Mouse (Mus musculus) liver, postnatal 0 days (tissue): ENCODE results near the gene Fbxo34. TPM values are rescaled to one million over a fixed set of nuclear protein-coding genes. Genes with fewer than 3 reads are reported as not detected.
A peak's percentile ranks its signal among the peaks of the same experiment; 100 is the strongest.

Source experiments
- ATAC-seq: fragments of 200-750 bp; cut with Nextera tagmentation; 2 replicates; pipeline ENCODE4 v1.8.0; 2017; ENCODE audit warnings: mild to moderate bottlenecking, moderate library complexity
- DNase-seq: peaks from one replicate; pipeline ENCODE4 v3.0.0-alpha.2; 2016
- H3K27ac ChIP-seq: fragments of 300-500 bp; sonication (generic); 2 replicates; pipeline ENCODE4 v1.5.1; 2014; ENCODE audit warnings: antibody characterized with exemption, moderate library complexity, mild to moderate bottlenecking, low read depth
- H3K27me3 ChIP-seq: fragments of 300-500 bp; sonication (generic); 2 replicates; pipeline ENCODE4 v1.6.1; 2014; ENCODE audit warnings: low read length, control low read depth, mixed read lengths; ENCODE audit not compliant: insufficient read depth
- H3K36me3 ChIP-seq: fragments of 300-500 bp; sonication (generic); replicated peaks from 2 replicates; pipeline ENCODE4 v1.6.1; 2014; ENCODE audit warnings: mild to moderate bottlenecking, control low read depth, low read length, moderate library complexity, mixed read lengths; ENCODE audit not compliant: insufficient read depth
- H3K4me1 ChIP-seq: fragments of 300-500 bp; sonication (generic); 2 replicates; pipeline ENCODE4 v1.6.1; 2014; ENCODE audit warnings: antibody characterized with exemption, mild to moderate bottlenecking, control low read depth; ENCODE audit not compliant: insufficient read depth
- H3K4me2 ChIP-seq: fragments of 300-500 bp; sonication (generic); 2 replicates; pipeline ENCODE4 v1.6.1; 2014; ENCODE audit warnings: low read depth, mild to moderate bottlenecking, low read length, moderate library complexity, mixed read lengths
- H3K4me3 ChIP-seq: fragments of 300-500 bp; sonication (generic); 2 replicates; pipeline ENCODE4 v1.5.1; 2014; ENCODE audit warnings: low read depth, low read length
- H3K9ac ChIP-seq: fragments of 300-500 bp; sonication (generic); replicated peaks from 2 replicates; pipeline ENCODE4 v1.6.1; 2014; ENCODE audit warnings: mild to moderate bottlenecking, moderate library complexity
- H3K9me3 ChIP-seq: fragments of 300-500 bp; sonication (generic); 2 replicates; pipeline ENCODE4 v1.6.1; 2016; ENCODE audit warnings: mild to moderate bottlenecking, control low read depth, low read length, mixed read lengths
- CTCF ChIP-seq: sonication (generic); IDR thresholded peaks from 2 replicates; pipeline ENCODE4 v1.5.1; 2016; ENCODE audit warnings: antibody characterized with exemption, low read depth
- EP300 ChIP-seq: IDR thresholded peaks from 2 replicates; pipeline ENCODE4 v1.6.1; 2016; ENCODE audit warnings: antibody characterized with exemption, low read depth, mild to moderate bottlenecking
- WGBS: fragments of 180-500 bp; shearing (Covaris S2); extraction: QIAGEN DNeasy Blood & Tissue Kit; methylation state at CpG from one replicate; pipeline ENCODE4 v1.1.7; 2014; ENCODE audit not compliant: insufficient replicate concordance; 5-methylcytosine and 5-hydroxymethylcytosine counted together
- polyA plus RNA-seq: library from polyadenylated mRNA; unstranded; fragments of >200 nt; fragmentation: Nextera tagmentation; extraction: Ambion mirVana; gene quantifications from 2 replicates; pipeline ENCODE4 v1.2.1, GENCODE M21; 2015

Gene Fbxo34
- polyA plus RNA-seq, 1 experiment from 2014 or later, result 22.1 TPM

DNA sequence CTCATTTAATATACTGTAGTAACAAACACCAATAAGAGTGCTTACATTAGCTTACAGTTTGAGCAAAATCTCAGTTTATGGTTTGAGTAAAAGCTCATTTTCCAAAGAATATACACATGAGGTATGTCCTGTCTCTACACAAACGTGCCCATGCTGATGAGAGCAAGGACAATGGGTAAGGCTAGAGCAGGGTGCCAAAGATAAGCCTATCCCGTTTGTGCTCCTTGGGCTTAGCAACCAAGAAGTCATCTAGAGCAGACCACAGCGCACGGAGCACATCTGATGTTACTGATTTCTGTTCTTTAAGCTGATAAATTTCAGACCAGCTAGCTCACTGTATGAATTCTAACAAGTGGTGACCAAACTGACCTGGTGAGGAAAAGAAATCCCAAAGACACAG is 94.7 kb downstream of the Fbxo34 start:
- no peak overlapping the region; the same call in 1 of the 2 replicates for H3K4me2 ChIP-seq
- H3K9me3 ChIP-seq, result no peaks in the 10 kb centered on the region
- H3K36me3 ChIP-seq, result peaks cover 64% of the 10 kb centered on the region
- no peak for TF ChIP-seq CTCF
- TF ChIP-seq EP300, result peak; percentile 34; the same call in 1 of the 2 replicates
- H3K9ac ChIP-seq, result no peak overlapping the region
- no peak overlapping the region for H3K4me3 ChIP-seq
- peak overlapping the region; percentile 19; the same call in 1 of the 2 replicates for H3K27ac ChIP-seq
- no peak for DNase-seq
- ATAC-seq, result peak; percentile 57
- peaks cover 4% of the 10 kb centered on the region; the same call in 1 of the 2 replicates for H3K4me1 ChIP-seq
- H3K27me3 ChIP-seq, result no peaks in the 10 kb centered on the region
- WGBS, result 55% methylated on average over 4 of the region's 4 CpGs

DNA sequence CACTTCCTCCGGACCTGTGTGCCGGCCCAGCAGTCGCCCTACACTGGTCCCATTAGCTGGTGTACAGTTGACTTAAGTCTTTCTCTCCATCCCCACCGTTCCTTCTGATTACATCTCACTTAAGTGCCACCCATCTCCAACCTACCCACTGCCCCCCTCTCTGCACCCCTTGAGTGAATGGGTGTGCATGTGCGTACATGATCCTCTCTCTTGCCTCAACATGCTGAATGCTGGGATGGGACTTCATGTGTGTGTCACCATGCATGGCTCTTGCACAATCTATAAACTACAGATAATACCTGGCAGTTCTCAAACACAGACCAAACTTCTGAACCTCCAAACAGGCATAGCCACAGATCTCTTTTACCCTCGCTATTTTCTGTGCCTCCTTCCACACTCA is 101.4 kb downstream of the Fbxo34 start:
- TF ChIP-seq EP300 (no peak), CTCF (no peak)
- 86% methylated on average over 6 of the region's 6 CpGs for WGBS
- Histone ChIP-seq H3K27ac (no peak overlapping the region), H3K4me3 (no peak overlapping the region), H3K4me1 (no peaks in the 10 kb centered on the region), H3K9ac (no peak overlapping the region), H3K4me2 (no peak overlapping the region), H3K9me3 (no peaks in the 10 kb centered on the region), H3K27me3 (no peaks in the 10 kb centered on the region), H3K36me3 (peaks cover 51% of the 10 kb centered on the region)
- DNase-seq, result no peak
- peak; percentile 19; the same call in 1 of the 2 replicates for ATAC-seq

DNA sequence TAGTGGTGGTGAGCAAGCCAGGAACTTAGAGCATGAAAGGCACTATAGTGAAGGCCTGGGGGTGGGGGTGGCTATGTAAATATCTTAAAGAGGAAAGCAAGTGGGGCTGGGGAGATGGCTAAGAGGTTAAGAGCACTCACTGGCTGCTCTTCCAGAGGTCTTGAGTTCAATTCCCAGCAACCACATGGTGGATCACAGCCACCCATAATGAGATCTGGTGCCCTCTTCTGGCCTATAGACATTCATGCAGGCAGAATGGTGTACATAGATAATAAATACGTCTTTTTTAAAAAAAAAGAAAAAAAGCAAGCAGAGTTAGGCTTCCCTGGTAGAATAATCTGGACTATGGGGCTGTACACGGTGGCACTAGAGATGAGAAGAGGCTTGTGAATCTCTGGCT is 103.2 kb downstream of the Fbxo34 start:
- H3K27me3 ChIP-seq, result no peaks in the 10 kb centered on the region
- WGBS, result 88% methylated on average over 2 of the region's 2 CpGs
- peaks cover 35% of the 10 kb centered on the region for H3K36me3 ChIP-seq
- no peak overlapping the region for H3K9ac ChIP-seq
- H3K27ac ChIP-seq, result no peak overlapping the region
- H3K4me3 ChIP-seq, result no peak overlapping the region
- ATAC-seq (no peak), DNase-seq (no peak)
- no peak overlapping the region for H3K4me2 ChIP-seq
- no peaks in the 10 kb centered on the region for H3K9me3 ChIP-seq
- H3K4me1 ChIP-seq, result no peaks in the 10 kb centered on the region
- no peak for TF ChIP-seq EP300
- peak; percentile 50 for TF ChIP-seq CTCF

DNA sequence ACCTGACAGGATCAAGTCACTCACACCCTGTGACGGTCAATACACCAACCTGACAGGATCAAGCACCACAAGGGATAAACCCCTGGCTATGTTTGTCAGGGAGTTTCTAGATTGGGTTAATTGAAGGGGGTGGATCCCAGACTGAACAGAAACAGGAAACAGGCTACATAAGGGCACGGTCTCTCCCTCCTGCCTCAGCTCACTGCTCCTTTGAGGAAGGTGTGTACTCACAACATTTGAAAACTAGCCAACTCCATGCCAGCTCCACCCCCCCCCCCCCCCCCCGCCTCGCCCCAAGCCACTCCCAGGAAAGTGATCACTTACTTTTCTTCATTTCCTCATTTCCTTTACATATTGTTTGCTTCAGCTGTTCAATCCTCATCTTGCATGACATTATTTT is 104.0 kb downstream of the Fbxo34 start:
- DNase-seq (no peak), ATAC-seq (no peak)
- H3K27me3 ChIP-seq, result no peaks in the 10 kb centered on the region
- no peak overlapping the region for H3K4me3 ChIP-seq
- H3K9me3 ChIP-seq, result no peaks in the 10 kb centered on the region
- no peak overlapping the region for H3K27ac ChIP-seq
- no peak overlapping the region for H3K4me2 ChIP-seq
- no peaks in the 10 kb centered on the region for H3K4me1 ChIP-seq
- WGBS, result 76% methylated on average over 3 of the region's 4 CpGs
- peaks cover 26% of the 10 kb centered on the region for H3K36me3 ChIP-seq
- no peak overlapping the region for H3K9ac ChIP-seq
- no peak for TF ChIP-seq EP300
- no peak for TF ChIP-seq CTCF

DNA sequence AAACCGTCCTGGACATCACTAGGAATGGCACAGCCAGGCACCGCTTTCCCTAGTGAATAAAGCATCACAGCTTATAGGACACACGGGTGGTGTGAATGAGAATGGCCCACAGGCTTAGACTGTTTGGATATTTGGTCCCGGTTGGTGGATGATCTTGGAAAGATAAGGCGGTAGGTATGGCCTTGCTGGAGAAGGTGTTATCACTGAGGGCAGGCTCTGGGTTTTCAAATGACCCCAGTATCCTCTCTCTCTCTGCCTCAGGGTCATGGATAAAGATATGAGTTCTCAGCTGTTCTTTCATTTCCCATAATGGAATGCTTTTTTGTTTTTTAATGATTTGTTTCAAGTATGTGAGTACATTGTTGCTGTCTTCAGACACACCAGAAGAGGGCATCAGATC is 105.0 kb downstream of the Fbxo34 start:
- Histone ChIP-seq H3K36me3 (peaks cover 18% of the 10 kb centered on the region), H3K4me1 (no peaks in the 10 kb centered on the region), H3K27ac (no peak overlapping the region), H3K9me3 (no peaks in the 10 kb centered on the region), H3K4me2 (no peak overlapping the region), H3K27me3 (no peaks in the 10 kb centered on the region), H3K9ac (no peak overlapping the region), H3K4me3 (no peak overlapping the region)
- 86% methylated on average over 5 of the region's 5 CpGs for WGBS
- no peak for DNase-seq
- no peak for TF ChIP-seq CTCF
- no peak for TF ChIP-seq EP300
- no peak for ATAC-seq

DNA sequence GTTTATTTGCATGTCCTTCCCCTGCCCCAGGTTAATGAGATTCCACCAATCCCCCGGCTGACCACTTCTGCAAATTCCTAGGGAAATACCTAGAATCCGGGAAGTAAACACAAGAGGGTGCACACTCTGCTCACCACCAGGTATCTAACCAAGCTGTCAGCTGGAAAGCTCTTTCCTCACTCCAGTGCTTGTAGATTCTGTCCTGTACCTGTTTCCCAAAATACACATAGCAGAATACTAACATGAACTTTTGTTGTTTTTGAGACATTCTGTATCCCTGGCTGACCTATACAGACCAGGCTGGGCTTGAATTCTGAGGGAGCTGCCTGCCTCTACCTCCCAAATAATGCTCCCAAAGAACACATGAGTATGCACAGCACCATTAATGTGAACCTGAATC is 110.5 kb downstream of the Fbxo34 start:
- Histone ChIP-seq H3K4me3 (no peak overlapping the region), H3K9me3 (no peaks in the 10 kb centered on the region), H3K9ac (no peak overlapping the region), H3K27me3 (no peaks in the 10 kb centered on the region), H3K27ac (0 out of 2 replicates have a peak overlapping the region, but pooled peaks have one; percentile 45), H3K36me3 (peaks cover 5% of the 10 kb centered on the region; the same call in 1 of the 2 replicates), H3K4me1 (peaks cover 9% of the 10 kb centered on the region; the same call in 1 of the 2 replicates), H3K4me2 (no peak overlapping the region)
- TF ChIP-seq CTCF (no peak), EP300 (no peak)
- no peak for DNase-seq
- 67% methylated on average over 2 of the region's 2 CpGs for WGBS
- peak; percentile 73 for ATAC-seq
